Mouse (Mus musculus) urinary bladder, postnatal 36 days (tissue): ENCODE results near the gene Snu13.
A peak's percentile ranks its signal among the peaks of the same experiment; 100 is the strongest.

ENCODE experiments used
- DNase-seq, 2 experiments: peaks; one replicate each; pipeline ENCODE4 v3.0.0; 2022; ENCODE audit warnings: low spot score in 2 of 2, mixed read lengths in 1 of 2

Snu13 gene

GRCm38 (mm10) chr15:82047080-82047883 is at the start of gene Snu13:
Gene Snu13, minus strand, starts transcription at chr15:82047598.
- DNase-seq: peak; percentile 90 to 92

- no peak for DNase-seq
Measured at GRCm38 (mm10) chr15:82091061-82091460, 43.7 kb upstream of the Snu13 start.

GRCm38 (mm10) chr15:82087266-82087665 is 39.9 kb upstream of the Snu13 start:
- DNase-seq: no peak

GRCm38 (mm10) chr15:82086131-82086530 is 38.7 kb upstream of the Snu13 start:
- no peak for DNase-seq

- no peak for DNase-seq
Measured at GRCm38 (mm10) chr15:82085606-82086005, 38.2 kb upstream of the Snu13 start.

- DNase-seq: no peak
Measured at GRCm38 (mm10) chr15:82081161-82081560, 33.8 kb upstream of the Snu13 start.

- no peak for DNase-seq
Measured at GRCm38 (mm10) chr15:82079883-82080282, 32.5 kb upstream of the Snu13 start.

- DNase-seq: no peak
Measured at GRCm38 (mm10) chr15:82073490-82073889, 26.1 kb upstream of the Snu13 start.

GRCm38 (mm10) chr15:82071816-82072469 is 24.5 kb upstream of the Snu13 start:
- DNase-seq: no peak

- no peak for DNase-seq
Measured at GRCm38 (mm10) chr15:82069898-82070297, 22.5 kb upstream of the Snu13 start, which contains the start of gene Mei1. Gene Mei1, plus strand, starts transcription at chr15:82069996.

GRCm38 (mm10) chr15:82065511-82065910 is 18.1 kb upstream of the Snu13 start:
- DNase-seq: peak; percentile 52 to 56

- DNase-seq: no peak
Measured at GRCm38 (mm10) chr15:82063909-82064308, 16.5 kb upstream of the Snu13 start.

- no peak for DNase-seq
Measured at GRCm38 (mm10) chr15:82058719-82059201, 11.4 kb upstream of the Snu13 start, which contains the start of gene 4930407I10Rik. Gene 4930407I10Rik, plus strand, starts transcription at chr15:82059151.

GRCm38 (mm10) chr15:82052544-82052943 is 5.1 kb upstream of the Snu13 start:
- DNase-seq: no peak

- DNase-seq: no peak
Measured at GRCm38 (mm10) chr15:82046246-82046891, 1.0 kb downstream of the Snu13 start.

- no peak for DNase-seq
Measured at GRCm38 (mm10) chr15:82044166-82044784, 3.1 kb downstream of the Snu13 start.

- DNase-seq: no peak
Measured at GRCm38 (mm10) chr15:82040650-82041049, 6.7 kb downstream of the Snu13 start.

- DNase-seq: no peak
Measured at GRCm38 (mm10) chr15:82035904-82036689, 11.3 kb downstream of the Snu13 start.

- no peak for DNase-seq
Measured at GRCm38 (mm10) chr15:82033762-82034161, 13.6 kb downstream of the Snu13 start, which contains the start of gene Desi1. Gene Desi1, minus strand, starts transcription at chr15:82033862.

GRCm38 (mm10) chr15:82032386-82032785 is 15.0 kb downstream of the Snu13 start:
- DNase-seq: no peak

GRCm38 (mm10) chr15:82027726-82028125 is 19.7 kb downstream of the Snu13 start:
- DNase-seq: no peak
